Mouse (Mus musculus): ENCODE measurements at regions not wholly inside any gene's neighbourhood (a gene's known extent, or its start where the extent isn't known, plus 50 kb on each side); places are given as distances from the start of the nearest gene placed in this dataset.

- DNase-seq, result no peak
Measured at GRCm38 (mm10) chr5:44416844-44417589, 190.6 kb upstream of the Tapt1 start.

DNA sequence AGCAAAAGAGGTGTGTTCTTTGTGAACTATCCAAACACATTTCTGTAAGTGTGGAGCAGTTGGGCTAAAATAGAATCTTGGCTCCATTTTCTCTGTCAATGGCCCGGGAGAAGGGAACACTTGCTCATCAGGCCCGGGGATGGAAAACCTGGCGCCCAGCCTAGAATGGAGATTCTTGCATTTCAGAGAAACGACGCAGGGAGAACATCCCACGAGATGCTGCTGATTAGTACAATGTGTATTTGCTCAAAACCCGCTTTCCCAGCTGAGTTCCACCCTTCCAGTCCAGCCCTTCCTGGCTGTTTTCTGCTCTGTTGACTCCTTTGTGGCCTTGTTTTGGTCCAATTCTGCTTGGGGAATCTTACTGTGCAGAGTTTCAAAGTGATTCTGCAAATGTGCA, 188.0 kb upstream of the Tapt1 start:
- peak; percentile 98 for DNase-seq

GRCm38 (mm10) chr5:44403300-44403699, 176.9 kb upstream of the Tapt1 start:
- DNase-seq, result no peak

GRCm38 (mm10) chr5:44400573-44401332, 174.3 kb upstream of the Tapt1 start:
- DNase-seq, result no peak

GRCm38 (mm10) chr5:44387237-44387810, 160.9 kb upstream of the Tapt1 start:
- peak; percentile 86 for DNase-seq

GRCm38 (mm10) chr5:44386176-44386575, 159.8 kb upstream of the Tapt1 start:
- DNase-seq, result no peak

GRCm38 (mm10) chr5:44383049-44383448, 156.6 kb upstream of the Tapt1 start:
- DNase-seq, result no peak

DNA sequence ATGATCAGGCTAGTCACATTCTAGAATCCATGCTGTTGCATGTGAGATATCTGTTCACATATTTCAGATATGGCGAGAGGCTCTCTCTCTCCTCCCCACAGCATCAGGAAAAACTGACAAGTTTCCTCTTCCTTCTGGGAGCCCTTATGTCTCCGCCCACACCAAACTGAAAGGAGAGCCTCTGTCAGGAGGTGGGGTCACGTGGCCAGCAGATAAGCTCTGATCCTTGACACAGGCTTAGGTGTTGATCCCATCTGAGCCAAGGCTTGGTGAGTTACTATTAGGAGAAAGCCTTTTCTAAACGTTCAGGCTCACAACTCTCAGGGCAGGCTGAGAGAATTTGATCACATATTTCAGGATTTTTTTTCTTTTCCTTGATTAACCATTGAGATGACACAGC, 143.6 kb upstream of the Tapt1 start:
- no peak for DNase-seq

GRCm38 (mm10) chr5:44352324-44352723, 125.9 kb upstream of the Tapt1 start:
- no peak for DNase-seq

- no peak for DNase-seq
Measured at GRCm38 (mm10) chr5:44341457-44342014, 115.1 kb upstream of the Tapt1 start.

DNA sequence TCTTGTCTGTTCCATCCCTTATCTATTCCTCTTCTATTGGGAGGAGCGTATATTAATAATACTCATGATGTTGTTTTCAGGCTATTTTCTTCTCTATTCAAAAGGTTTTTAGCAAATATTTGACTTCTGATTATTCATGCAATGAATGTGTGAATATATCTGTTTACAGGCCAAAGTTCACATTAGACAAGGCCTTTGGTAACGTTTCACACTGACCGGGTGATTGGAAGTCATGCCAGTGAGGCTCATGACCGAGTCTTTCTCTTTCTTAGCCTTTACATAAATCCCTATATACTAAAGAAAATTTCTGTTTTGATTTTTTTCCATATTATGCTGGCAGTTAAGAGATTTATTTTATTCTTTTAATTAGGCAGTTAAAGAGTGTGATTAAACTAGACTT, 112.2 kb upstream of the Tapt1 start:
- DNase-seq, result no peak

DNA sequence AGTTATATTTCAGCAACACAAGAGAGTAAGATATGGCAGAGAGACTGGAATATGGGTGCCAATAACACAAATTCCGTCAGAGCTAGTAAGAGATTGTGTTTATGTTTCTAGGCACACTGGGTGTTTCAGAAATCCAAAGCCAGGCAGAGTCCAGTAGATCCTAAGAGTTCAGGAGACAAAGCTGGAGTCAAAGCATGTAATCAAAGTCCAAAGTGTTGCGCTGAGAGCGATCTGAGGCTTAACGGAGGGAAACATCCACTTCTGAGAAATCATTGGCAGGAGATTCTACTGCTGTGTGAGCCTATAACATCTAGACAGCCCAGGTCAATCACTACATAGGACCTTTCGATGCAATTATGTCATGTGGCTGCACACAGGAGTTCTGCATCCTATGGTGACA, 109.3 kb upstream of the Tapt1 start:
- DNase-seq, result no peak

DNA sequence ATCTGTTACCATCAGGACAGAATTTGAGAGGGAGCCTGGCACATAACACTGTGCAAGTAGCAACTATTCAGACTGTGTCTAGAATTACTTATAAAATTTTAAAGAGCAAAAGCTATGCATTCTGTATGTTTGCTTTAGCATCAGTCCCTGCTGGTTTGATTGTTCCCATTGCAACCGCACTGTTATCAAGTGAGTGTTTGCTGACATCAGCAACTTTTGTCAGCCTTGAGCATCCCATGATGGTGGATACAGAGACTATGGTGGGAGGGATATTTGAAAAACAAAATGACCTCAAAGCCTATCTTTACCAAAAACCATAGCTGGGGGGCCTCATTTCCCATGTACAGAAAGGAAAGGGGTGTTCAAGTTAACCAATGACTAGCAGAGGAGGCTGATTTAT, 93.2 kb upstream of the Tapt1 start:
- no peak for DNase-seq

- peak; percentile 33 for DNase-seq
Measured at GRCm38 (mm10) chr5:44306769-44307557, 80.5 kb upstream of the Tapt1 start.

GRCm38 (mm10) chr5:44303886-44304855, 77.7 kb upstream of the Tapt1 start:
- DNase-seq, result no peak

- DNase-seq, result peak; percentile 88
Measured at GRCm38 (mm10) chr5:44284384-44284783, 58.0 kb upstream of the Tapt1 start.
